Mouse (Mus musculus) layer of hippocampus, adult 2 months (tissue): ENCODE data around the gene Zdhhc9. TPM values are rescaled to one million over a fixed set of nuclear protein-coding genes. Genes with fewer than 3 reads are reported as not detected.
"Not testable (repeated sequence)": the region's sequence is repeated elsewhere in the genome, so short reads cannot be mapped to it uniquely, and the experiment has no call there.

Source experiments
- DNase-seq, 2 experiments: peaks; one replicate each; pipeline ENCODE4 v3.0.0; 2022; ENCODE audit warnings: low spot score in 2 of 2
- H3K27ac ChIP-seq: fragments of 200-600 bp; 2 replicates; pipeline ENCODE4 v1.8.1; 2022
- H3K4me3 ChIP-seq: fragments of 200-600 bp; 2 replicates; pipeline ENCODE4 v1.8.1; 2022; ENCODE audit warnings: mild to moderate bottlenecking
- CTCF ChIP-seq: fragments of 200-600 bp; conservative IDR thresholded peaks from 2 replicates; pipeline ENCODE4 v1.8.1; 2022; ENCODE audit warnings: antibody characterized with exemption, mild to moderate bottlenecking, moderate library complexity
- long read RNA-seq, 2 experiments: library from polyadenylated mRNA; stranded (forward); transcript quantifications; one replicate each; pipeline ENCODE4 v2.0.0; 2021; ENCODE audit warnings: borderline mapping rate in 2 of 2
- total RNA-seq, 2 experiments: library from RNA; stranded (reverse); gene quantifications; 2 replicates each; pipeline ENCODE4 v1.2.3; 2021

The Zdhhc9 gene
- total RNA-seq = 10 to 100 TPM; 41.3 to 41.6 TPM
- long read RNA-seq, experiment 1, transcript Zdhhc9-201 (10 exons, 2,982 nt) = major isoform, 22 of 27 reads
- long read RNA-seq, experiment 1, partial matches to known transcripts = 1 of 27 reads
- long read RNA-seq, experiment 1, other reads (novel, unspliced or antisense) = 4 of 27 reads
- long read RNA-seq, experiment 2, transcript Zdhhc9-201 (10 exons, 2,982 nt) = major isoform, 24 of 26 reads
- long read RNA-seq, experiment 2, partial matches to known transcripts = 0 of 26 reads
- long read RNA-seq, experiment 2, other reads (novel, unspliced or antisense) = 2 of 26 reads

DNA sequence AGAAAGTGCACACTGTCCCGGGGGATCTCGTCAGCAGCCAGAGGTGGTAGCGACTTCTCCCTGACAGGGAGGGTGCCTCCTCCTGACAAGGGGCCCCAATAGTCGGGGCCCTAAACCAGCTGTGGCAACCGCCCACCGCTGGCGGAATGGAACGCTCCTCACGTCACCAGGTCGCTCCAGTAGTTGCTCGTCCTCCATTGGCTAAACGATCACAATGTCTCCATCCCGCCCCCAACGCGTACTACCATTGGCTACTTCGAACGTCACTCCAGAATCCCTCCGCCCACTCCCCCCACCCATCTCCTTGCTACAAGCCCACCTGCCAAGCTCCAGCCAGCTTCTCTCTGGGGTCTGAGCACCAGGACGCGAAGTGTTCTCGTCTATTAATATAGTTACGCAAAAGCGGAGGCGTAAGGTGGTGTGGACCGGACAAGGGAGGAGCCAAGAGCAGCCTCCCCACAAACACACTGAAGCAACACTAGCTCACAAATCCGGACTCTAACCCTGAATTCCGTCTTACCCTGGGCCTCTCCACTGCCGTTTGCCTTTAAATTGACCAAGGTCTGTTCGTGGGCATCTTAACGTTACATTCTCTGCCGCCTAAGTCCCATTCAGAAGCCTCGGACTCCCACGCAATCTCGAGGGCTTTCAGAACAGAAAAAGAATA, at the start of gene Zdhhc9:
Gene Zdhhc9 (minus strand): TSS at position 360 of the 667 bp plus-strand sequence.
- Histone ChIP-seq H3K27ac (peak within 1 kb of the TSS; percentile 93), H3K4me3 (peak within 1 kb of the TSS; percentile 74)
- DNase-seq = peak; percentile 85 to 89
- TF ChIP-seq CTCF = no peak

DNA sequence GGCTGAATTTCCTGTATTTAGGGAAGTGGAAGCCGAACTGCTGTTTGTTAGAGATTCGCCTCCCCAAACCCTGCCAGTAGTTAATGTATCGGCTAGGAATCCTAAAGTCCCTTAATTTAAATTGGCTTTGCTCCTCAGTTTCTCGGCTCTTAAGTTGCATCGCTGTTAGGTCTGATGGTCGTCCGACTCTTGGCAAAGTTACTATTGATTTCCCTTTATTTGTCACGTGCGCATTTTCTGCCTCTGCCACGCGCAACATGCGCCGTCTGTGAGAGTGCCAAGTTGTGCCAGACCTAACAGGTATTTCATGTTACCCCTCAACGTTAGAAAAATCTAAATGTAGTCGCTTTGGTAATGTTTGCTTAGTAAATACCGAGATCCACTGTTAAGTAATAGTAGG, 48.3 kb upstream of the Zdhhc9 start:
- Histone ChIP-seq H3K4me3 (peak overlapping the region; percentile 73), H3K27ac (peak overlapping the region; percentile 59; the same call in 1 of the 2 replicates)
- no peak for TF ChIP-seq CTCF
- no peak for DNase-seq

DNA sequence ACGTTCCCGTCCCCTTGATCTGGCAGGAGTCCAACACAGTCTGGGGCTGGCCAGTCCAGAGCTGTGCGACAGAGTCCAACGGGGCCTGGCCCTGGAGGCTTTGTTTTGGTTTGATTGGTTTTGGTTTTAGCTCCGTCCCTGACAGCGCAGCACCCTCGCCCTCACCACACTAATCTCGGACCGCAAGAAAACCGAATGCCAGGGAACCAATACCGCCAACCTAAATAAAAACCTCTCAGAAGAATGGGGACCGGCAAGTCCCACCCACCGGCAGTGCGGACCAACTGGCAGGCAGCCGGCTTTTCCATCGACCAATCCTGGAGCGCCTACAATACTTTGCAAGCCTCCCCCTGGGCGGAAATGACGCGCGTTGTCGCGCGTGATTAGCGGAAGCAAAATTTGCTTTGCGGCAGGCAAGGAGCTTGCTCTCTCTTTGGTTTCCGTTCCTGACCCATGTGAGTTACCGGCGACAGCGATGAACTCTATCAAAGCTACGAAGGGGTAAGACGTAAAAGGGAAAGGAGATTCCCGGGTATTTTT, 47.9 kb upstream of the Zdhhc9 start, which contains the start of gene Utp14a:
Gene Utp14a (plus strand): TSS at position 395 of the 540 bp plus-strand sequence.
- peak within 1 kb of the TSS; percentile 73 for H3K4me3 ChIP-seq
- peak within 1 kb of the TSS; percentile 87 for H3K27ac ChIP-seq
- TF ChIP-seq CTCF = no peak
- DNase-seq = peak; percentile 93 to 97

DNA sequence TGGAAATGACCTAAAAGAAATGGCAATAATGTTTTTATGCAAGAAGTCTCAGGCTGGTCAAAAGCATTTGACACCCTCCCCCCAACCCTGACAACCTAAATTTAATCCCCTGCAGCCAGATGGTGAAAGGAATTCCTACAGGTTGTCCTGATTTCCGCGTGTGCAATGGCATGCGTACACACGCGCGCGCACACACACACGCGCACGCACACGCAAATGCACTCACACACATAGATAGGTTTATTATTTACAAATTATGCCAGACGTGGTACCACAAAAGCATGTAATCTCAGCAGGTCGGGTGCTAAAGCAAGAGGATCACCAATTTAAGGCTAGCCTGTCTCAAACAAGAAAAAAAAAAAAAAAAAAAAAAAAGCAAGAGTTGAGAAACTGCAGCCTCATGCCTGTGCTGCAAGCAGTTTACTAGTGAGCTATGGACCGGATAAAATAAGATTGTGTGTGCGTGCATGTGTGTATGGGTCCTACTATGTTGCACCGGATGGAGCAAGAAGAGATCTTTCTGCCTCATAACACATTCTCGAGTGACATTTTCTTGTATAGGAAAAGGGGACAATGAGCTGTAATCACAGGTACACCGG, 47.3 kb upstream of the Zdhhc9 start:
- Histone ChIP-seq H3K27ac (peak overlapping the region; percentile 87), H3K4me3 (peak overlapping the region; percentile 73)
- no peak for TF ChIP-seq CTCF
- no peak for DNase-seq

DNA sequence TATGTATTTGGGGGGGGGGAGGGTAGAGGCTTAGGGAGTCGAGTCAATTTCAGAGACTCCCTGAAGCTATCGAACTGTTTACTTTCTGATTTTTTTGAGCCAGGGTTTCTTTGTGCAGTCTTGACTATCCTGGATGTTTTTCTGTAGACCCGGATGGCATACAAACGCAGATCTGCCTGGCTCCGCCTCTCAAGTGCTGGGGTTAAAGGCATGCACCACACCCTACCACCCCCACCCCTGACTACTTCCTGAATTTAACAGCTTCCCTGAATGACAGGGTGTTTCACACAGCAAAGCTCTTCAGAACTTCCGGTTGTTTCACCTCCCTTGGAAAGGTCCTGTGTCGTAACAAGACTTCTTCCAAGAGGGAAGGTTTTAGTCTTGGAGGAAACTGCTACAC, 25.7 kb upstream of the Zdhhc9 start:
- no peak for TF ChIP-seq CTCF
- no peak for DNase-seq
- Histone ChIP-seq H3K4me3 (no peak overlapping the region), H3K27ac (no peak overlapping the region)

DNA sequence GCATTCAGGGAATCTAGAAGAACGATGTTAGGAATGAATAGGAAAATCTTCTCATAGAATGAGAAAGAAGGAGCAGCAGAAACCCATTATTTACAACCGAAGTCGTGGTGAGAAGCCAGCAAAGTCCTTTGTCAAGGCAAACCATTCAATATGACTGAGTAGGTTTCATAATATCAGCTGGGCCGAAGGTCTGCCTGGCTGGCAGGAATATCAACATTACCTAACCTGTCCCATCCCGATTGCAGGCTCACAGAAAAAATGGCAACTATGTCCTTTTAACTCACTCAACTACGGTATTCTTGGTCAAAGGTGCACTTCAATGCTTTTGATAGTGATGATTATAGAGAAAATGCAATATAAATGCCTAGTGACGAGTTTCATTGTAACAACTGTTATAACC, 17.5 kb upstream of the Zdhhc9 start:
- no peak for DNase-seq
- Histone ChIP-seq H3K4me3 (no peak overlapping the region), H3K27ac (no peak overlapping the region)
- TF ChIP-seq CTCF = no peak

DNA sequence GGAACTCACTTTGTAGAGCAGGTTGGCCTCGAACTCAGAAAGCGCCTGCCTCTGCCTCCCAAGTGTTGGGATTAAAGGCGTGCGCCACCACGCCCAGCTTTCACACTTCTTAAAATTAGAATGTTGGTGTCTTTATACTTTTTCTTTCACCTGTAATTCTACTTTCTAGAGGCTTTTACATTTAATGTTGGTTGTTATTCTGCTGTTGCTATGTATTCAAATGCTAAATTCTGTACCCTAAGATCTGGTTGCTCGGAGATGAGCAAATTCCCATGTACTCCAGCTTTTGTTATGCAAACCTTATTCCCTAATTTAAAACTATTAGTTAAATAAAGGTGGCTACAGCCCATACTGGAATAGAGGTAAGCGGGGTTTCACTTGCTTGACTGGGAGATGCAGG, 14.0 kb upstream of the Zdhhc9 start:
- TF ChIP-seq CTCF = no peak
- no peak overlapping the region for H3K4me3 ChIP-seq
- no peak for DNase-seq

DNA sequence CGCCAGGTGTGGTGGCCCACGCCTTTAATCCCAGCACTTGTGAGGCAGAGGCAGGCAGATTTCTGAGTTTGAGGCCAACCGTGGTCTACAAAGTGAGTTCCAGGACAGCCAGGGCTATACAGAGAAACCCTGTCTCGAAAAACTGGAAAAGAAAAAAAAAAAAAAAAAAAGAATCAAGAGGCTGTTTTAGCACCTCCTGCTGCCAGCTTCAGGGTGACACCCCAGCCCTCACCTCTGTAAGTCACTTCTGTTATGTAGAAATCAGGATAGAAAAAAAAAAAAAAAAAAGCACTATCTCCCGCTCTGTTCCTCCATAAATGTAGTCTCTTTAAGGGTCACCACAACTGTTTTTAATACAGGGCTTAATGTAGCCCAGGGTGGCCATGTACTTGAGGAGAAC, 10.8 kb upstream of the Zdhhc9 start:
- no peak for TF ChIP-seq CTCF
- Histone ChIP-seq H3K4me3 (no peak overlapping the region), H3K27ac (no peak overlapping the region)
- no peak for DNase-seq

More for the DNA sequence above, 14.0 kb upstream of the Zdhhc9 start:
- H3K27ac ChIP-seq = no peak overlapping the region

DNA sequence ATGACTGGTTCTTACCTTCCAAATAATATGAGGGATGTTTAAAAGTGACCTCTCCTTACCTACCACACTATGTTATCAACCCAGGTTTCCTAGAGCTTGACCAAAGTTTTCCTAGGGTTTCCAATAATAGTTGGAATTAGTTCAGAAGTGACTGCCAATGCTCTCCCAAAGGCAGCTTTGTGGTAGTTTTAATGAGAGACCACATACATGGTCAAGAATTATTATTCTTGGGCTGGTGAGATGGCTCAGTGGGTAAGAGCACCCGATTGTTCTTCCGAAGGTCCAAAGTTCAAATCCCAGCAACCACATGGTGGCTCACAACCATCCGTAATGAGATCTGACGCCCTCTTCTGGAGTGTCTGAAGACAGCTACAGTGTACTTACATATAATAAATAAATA, 1.1 kb upstream of the Zdhhc9 start:
- H3K27ac ChIP-seq, DNase-seq, H3K4me3 ChIP-seq: not testable (repeated sequence)

DNA sequence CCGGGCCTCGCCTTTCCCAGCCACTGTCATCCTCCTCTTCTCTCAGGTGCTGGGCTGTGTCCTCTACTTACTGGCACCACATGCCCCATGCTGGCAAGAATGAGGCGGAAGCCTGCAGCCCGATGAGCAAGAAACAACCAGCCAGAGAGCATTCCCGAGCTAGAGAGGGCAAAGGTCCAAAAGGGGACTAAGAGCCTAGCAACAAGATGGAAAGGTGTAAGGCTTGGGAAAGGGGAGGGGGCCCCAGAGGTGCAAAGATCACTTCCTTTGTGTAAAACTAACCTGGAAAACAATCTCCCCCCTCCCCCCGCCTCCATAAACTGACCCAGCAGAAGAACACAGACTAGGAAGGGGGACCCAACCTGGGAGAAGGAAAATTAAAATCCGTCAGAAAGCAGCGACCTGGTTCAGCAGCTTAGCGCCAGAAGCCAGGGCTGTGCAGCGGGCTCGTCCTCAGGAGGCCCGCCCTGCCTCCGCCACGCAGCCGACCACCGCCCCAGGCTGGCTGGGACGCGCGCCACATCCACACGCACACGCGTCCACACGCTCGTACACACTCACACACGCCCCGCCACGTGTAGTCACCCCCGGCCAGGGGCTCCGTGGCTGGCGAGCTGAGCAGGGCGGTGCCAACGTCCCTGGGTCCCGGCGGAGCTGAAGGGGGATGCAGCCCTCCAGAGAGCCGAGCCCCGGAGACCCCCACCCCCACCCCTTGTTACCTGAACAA, 754 bp downstream of the Zdhhc9 start:
- TF ChIP-seq CTCF = no peak
- H3K27ac ChIP-seq = peak overlapping the region; percentile 93
- no peak for DNase-seq
- peak overlapping the region; percentile 74 for H3K4me3 ChIP-seq

DNA sequence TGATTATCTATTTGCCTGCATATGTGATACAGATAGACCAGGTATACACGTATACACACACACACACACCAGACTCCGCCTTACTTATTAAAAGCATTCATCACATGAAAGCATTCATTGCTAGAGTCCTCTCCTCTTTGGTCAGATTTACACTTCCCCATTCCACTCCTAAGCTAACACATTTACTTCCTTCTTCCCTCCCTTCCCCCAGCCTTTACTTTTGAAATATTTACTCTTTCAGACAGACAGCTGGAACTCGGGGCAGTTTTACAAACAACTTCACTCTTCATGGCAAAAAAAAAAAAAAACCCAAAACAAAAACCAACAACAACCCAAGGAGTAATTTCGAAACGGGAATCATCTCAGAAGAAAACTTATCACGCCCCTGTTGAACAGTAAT, 4.2 kb downstream of the Zdhhc9 start:
- no peak for TF ChIP-seq CTCF
- DNase-seq = no peak
- no peak overlapping the region; the same call in 1 of the 2 replicates for H3K27ac ChIP-seq
- H3K4me3 ChIP-seq = no peak overlapping the region

DNA sequence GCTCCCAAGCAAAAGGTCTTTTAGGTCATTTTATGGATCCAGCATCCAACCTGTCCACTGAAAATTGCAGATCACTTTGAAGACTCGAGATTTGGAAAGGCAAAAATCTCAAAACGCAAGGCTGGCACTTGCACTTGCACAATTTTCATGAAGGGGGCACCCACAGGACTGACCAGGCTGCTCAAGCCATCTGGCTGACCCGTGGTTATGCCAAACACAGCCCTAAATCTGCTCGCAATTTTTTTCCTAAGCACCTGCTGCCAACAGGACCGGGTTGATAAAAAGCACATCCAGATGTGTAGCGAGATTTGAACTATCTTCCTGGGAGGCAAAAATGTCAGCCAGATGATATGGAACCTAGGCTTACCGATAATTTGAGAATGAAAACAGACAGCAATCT, 4.9 kb downstream of the Zdhhc9 start:
- TF ChIP-seq CTCF = no peak
- no peak for DNase-seq
- no peak overlapping the region; the same call in 1 of the 2 replicates for H3K27ac ChIP-seq
- H3K4me3 ChIP-seq = no peak overlapping the region

DNA sequence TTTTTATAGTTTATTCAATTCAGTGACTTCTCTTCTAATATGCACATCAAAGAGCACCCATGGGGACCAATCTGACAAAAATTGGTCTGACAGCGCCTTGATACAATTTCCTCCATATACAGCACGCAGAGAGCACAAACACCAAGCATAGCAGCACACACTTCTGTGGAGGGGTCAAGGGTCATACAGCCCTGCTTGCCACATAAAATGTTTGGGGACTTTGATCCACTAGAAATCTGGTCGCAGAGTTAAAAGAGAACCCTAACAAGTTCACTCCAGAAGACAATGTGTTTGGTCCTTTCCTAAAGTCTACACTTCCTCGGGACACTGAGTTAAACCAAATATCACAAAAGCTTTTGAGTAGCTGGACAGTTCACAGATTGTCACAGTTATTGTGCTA, 5.7 kb downstream of the Zdhhc9 start:
- Histone ChIP-seq H3K27ac (no peak overlapping the region), H3K4me3 (no peak overlapping the region)
- DNase-seq = no peak
- no peak for TF ChIP-seq CTCF
